Mouse (Mus musculus) midbrain, postnatal 0 days (tissue): ENCODE measurements around the gene Gls2. TPM values are rescaled to one million over a fixed set of nuclear protein-coding genes. Genes with fewer than 3 reads are reported as not detected.
"Not testable (repeated sequence)": the region's sequence is repeated elsewhere in the genome, so short reads cannot be mapped to it uniquely, and the experiment has no call there.

Experiments
- ATAC-seq: fragments of 200-750 bp; cut with Nextera tagmentation; 2 replicates; pipeline ENCODE4 v1.8.0; 2017; ENCODE audit warnings: moderate number of reproducible peaks, mild to moderate bottlenecking, moderate TSS enrichment, moderate library complexity; ENCODE audit not compliant: low FRiP score
- DNase-seq: peaks from one replicate; pipeline ENCODE4 v3.0.0-alpha.2; 2015; ENCODE audit warnings: low spot score
- H3K27ac ChIP-seq: fragments of 300-500 bp; sonication (generic); 2 replicates; pipeline ENCODE4 v1.5.1; 2014; ENCODE audit warnings: low read depth, mild to moderate bottlenecking, low read length, mixed read lengths
- H3K27me3 ChIP-seq: fragments of 300-500 bp; sonication (generic); 2 replicates; pipeline ENCODE4 v1.6.1; 2014; ENCODE audit warnings: low read length, control low read depth, mixed read lengths; ENCODE audit not compliant: insufficient read depth
- H3K36me3 ChIP-seq: fragments of 300-500 bp; sonication (generic); 2 replicates; pipeline ENCODE4 v1.6.1; 2014; ENCODE audit warnings: low read length, control low read depth, mixed read lengths; ENCODE audit not compliant: insufficient read depth
- H3K4me1 ChIP-seq: fragments of 300-500 bp; sonication (generic); 2 replicates; pipeline ENCODE4 v1.6.1; 2014; ENCODE audit warnings: mild to moderate bottlenecking, control low read depth, antibody characterized with exemption, low read length, mixed read lengths; ENCODE audit not compliant: insufficient read depth
- H3K4me2 ChIP-seq: fragments of 300-500 bp; sonication (generic); 2 replicates; pipeline ENCODE4 v1.6.1; 2014; ENCODE audit warnings: low read depth, mild to moderate bottlenecking, low read length, mixed read lengths; ENCODE audit not compliant: poor library complexity, severe bottlenecking
- H3K4me3 ChIP-seq: fragments of 300-500 bp; sonication (generic); 2 replicates; pipeline ENCODE4 v1.5.1; 2014; ENCODE audit warnings: low read depth, mild to moderate bottlenecking, low read length, moderate library complexity
- H3K9ac ChIP-seq: fragments of 300-500 bp; sonication (generic); replicated peaks from 2 replicates; pipeline ENCODE4 v1.6.1; 2014; ENCODE audit warnings: mild to moderate bottlenecking, low read length, moderate library complexity, mixed read lengths; ENCODE audit not compliant: poor library complexity, severe bottlenecking
- H3K9me3 ChIP-seq: fragments of 300-500 bp; sonication (generic); 2 replicates; pipeline ENCODE4 v1.6.1; 2016; ENCODE audit warnings: low read length, control low read depth
- CTCF ChIP-seq: IDR thresholded peaks from 2 replicates; pipeline ENCODE4 v1.5.1; 2016; ENCODE audit warnings: antibody characterized with exemption, mild to moderate bottlenecking
- WGBS: fragments of 180-500 bp; shearing (Covaris S2); extraction: QIAGEN DNeasy Blood & Tissue Kit; methylation state at CpG from one replicate; pipeline ENCODE4 v1.1.7; 2014; 5-methylcytosine and 5-hydroxymethylcytosine counted together
- polyA plus RNA-seq: library from polyadenylated mRNA; unstranded; fragments of >200 nt; fragmentation: Nextera tagmentation; extraction: Ambion mirVana; gene quantifications from 2 replicates; pipeline ENCODE4 v1.2.1, GENCODE M21; 2015
- total RNA-seq: library from RNA; depleted of rRNA; stranded (reverse); fragments of >200 nt; gene quantifications from 2 replicates; pipeline ENCODE4 v1.2.3, GENCODE M21; 2014

Gene Gls2
- total and polyA plus RNA-seq, 2 experiments from 2014 or later: 1.2 to 4.4 TPM

DNA sequence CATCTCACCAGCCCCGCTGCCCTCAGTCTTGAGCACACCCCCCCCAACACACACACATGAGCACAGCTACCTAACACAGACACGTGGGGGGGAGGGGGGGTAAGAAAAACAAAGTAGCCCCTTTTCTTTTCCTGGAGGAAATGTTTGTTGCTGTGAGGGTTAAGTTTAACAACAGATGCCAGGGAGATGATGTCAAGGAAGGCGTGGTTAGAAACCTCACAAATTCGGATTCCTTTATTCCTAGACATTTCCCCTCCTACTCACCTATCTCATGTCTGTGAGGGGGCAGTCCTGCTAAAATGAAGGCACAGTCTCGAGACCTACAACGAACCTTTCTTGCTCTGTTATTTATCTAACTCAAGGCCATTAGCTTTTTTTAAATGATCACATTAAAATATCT is 27.2 kb upstream of the Gls2 start:
- H3K9me3 ChIP-seq: no peaks in the 10 kb centered on the region
- 62% methylated on average over 6 of the region's 6 CpGs for WGBS
- H3K36me3 ChIP-seq: no peaks in the 10 kb centered on the region
- no peaks in the 10 kb centered on the region for H3K27me3 ChIP-seq
- no peak overlapping the region for H3K4me3 ChIP-seq
- no peak overlapping the region for H3K27ac ChIP-seq
- ATAC-seq (no peak), DNase-seq (no peak)
- H3K9ac ChIP-seq: no peak overlapping the region
- H3K4me2 ChIP-seq: no peak overlapping the region
- no peak for TF ChIP-seq CTCF
- no peaks in the 10 kb centered on the region for H3K4me1 ChIP-seq

DNA sequence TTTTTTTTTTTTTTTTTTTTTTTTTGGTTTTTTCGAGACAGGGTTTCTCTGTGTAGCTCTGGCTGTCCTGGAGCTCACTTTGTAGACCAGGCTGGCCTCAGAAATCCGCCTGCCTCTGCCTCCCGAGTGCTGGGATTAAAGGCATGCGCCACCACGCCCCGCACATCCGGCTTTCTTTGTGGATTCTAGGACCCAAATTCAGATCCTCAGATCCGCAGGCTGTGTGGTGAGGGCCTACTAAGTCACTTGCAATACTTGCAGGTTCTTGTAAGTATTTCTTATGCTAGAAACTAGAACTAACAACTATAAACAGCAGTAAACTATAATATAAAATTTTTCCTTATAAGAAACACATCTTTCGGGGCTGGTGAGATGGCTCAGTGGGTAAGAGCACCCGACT is 22.9 kb upstream of the Gls2 start:
- 97% methylated on average over 10 of the region's 10 CpGs for WGBS
- not testable (repeated sequence) for DNase-seq, H3K9ac ChIP-seq, H3K27ac ChIP-seq, H3K4me3 ChIP-seq, H3K4me1 ChIP-seq, H3K4me2 ChIP-seq, H3K27me3 ChIP-seq, H3K36me3 ChIP-seq, H3K9me3 ChIP-seq, ATAC-seq

DNA sequence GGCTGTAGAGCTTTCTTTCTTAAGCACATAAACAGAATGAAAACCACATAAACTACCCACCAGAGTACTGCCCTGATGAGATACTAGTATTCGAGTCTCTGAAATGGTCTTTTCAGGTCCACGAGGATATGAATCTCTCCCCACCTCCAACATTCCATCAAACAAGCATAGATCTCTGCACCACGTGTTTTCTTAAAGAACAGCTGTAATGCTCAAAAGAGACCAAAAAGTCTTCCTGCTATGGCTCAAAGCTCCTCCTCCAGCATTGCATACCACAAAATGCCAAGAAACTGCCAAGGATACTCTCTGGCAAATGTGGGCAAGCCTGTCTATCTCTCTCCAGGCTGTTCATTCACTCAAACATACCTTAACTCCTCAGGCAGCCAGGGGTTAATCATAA is 19.0 kb upstream of the Gls2 start:
- Histone ChIP-seq H3K9ac (peak overlapping the region; percentile 52), H3K27ac (no peak overlapping the region), H3K36me3 (no peaks in the 10 kb centered on the region), H3K27me3 (no peaks in the 10 kb centered on the region), H3K4me2 (peak overlapping the region; percentile 55), H3K9me3 (no peaks in the 10 kb centered on the region), H3K4me1 (peaks cover 3% of the 10 kb centered on the region; the same call in 1 of the 2 replicates), H3K4me3 (peak overlapping the region; percentile 42)
- 8% methylated on average over 3 of the region's 3 CpGs for WGBS
- no peak for TF ChIP-seq CTCF
- DNase-seq (no peak), ATAC-seq (no peak)

DNA sequence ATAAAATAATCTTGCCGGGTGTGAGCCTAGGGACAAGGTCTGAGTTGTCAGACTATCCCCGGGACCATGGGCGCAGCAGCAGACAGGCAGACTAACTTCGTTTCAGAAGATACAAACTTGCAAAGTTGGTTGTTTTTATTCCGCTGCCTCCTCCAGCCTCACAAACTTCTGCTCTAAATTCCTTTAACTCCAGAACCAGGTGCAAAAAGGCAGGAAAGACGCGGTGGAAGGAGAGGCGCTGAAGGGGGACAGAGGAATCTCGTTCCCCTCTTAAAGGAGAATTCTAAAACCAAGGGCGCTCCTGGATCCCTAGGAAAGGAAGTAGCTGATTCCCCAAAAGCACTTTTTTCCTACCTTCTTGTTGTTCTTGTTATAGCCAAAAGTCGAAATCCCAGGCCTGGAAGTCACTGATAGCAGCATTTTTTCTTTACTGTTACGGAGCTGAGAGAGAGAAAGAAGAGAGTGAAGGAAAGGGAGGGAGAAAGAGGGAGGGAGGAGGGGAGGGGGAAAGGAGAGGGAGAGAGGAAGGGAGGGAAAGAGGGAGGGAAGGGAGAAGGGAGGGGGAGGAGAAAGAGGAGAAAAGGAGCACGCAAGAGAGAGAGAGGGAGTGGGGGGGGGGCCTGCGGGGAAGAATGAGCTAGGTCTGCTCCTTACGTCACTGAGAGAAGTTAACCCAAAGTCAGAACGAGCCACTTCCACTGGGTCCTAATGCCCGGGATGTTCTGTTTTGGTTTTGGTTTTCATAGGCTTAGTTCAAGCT is 18.1 kb upstream of the Gls2 start:
- TF ChIP-seq CTCF: no peak
- H3K4me1 ChIP-seq: peaks cover 3% of the 10 kb centered on the region; the same call in 1 of the 2 replicates
- WGBS: under 1% methylated on average over 17 of the region's 17 CpGs
- peak overlapping the region; percentile 42 for H3K4me3 ChIP-seq
- DNase-seq (peak; percentile 85), ATAC-seq (peak; percentile 68; the same call in 1 of the 2 replicates)
- no peaks in the 10 kb centered on the region for H3K36me3 ChIP-seq
- H3K4me2 ChIP-seq: peak overlapping the region; percentile 55
- peak overlapping the region; percentile 52 for H3K9ac ChIP-seq
- peak overlapping the region; percentile 19; the same call in 1 of the 2 replicates for H3K27ac ChIP-seq
- no peaks in the 10 kb centered on the region for H3K9me3 ChIP-seq
- no peaks in the 10 kb centered on the region for H3K27me3 ChIP-seq

DNA sequence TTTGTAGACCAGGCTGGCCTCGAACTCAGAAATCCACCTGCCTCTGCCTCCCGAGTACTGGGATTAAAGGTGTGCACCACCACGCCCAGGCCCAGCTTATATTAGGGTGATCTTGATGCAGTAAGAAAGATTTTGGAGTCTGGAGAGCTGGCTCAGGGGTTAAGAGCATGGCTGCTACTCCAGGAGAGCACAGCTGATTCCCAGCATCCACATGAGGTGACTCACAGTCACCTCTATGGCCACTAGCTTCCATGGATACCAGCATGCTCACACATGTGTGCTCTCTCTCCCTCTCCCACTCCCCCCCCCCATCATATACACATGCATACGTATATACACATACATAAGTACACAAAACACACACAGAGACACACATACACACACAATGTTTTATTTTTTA is 16.9 kb upstream of the Gls2 start:
- TF ChIP-seq CTCF: no peak
- no peak for ATAC-seq

DNA sequence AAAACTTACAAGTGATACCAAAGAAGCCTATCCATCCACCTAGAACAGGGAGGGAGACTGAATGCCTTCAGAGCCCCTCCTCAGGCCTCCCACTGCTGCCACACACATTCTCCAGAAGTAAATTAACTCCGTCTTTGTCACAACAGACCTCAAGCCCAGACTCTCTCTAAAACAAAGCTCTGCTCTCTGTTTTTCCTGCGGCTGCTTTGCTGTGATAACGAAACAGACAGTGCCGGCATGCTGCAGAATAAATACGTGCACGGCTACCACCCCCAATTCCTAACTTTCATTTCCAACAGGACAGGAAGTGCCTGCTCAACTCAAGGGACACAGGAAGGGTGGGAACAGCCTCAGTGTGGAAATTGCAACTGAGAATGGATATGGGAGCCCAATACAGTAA is 14.3 kb upstream of the Gls2 start, which contains the start of gene Rbms2:
TSS of gene Rbms2 (minus strand) at position 309 of the 400 bp plus-strand sequence.
- H3K9ac ChIP-seq: 0 out of 2 replicates have a peak within 1 kb of the TSS, but pooled peaks have one; percentile 8
- peak within 1 kb of the TSS; percentile 4; the same call in 1 of the 2 replicates for H3K4me2 ChIP-seq
- no peak for DNase-seq

More for the DNA sequence above, 16.9 kb upstream of the Gls2 start:
- Histone ChIP-seq H3K36me3 (no peaks in the 10 kb centered on the region), H3K4me1 (peaks cover 3% of the 10 kb centered on the region; the same call in 1 of the 2 replicates), H3K4me3 (no peak overlapping the region), H3K4me2 (no peak overlapping the region), H3K27me3 (no peaks in the 10 kb centered on the region), H3K9ac (no peak overlapping the region), H3K9me3 (no peaks in the 10 kb centered on the region), H3K27ac (no peak overlapping the region)
- WGBS: 83% methylated on average over 4 of the region's 4 CpGs
- DNase-seq: no peak

More for the DNA sequence above, 14.3 kb upstream of the Gls2 start, which contains the start of gene Rbms2:
- no peak for ATAC-seq
- H3K27ac ChIP-seq: 0 out of 2 replicates have a peak within 1 kb of the TSS, but pooled peaks have one; percentile 26
- no peak for TF ChIP-seq CTCF
- no peaks in the 10 kb centered on the region for H3K9me3 ChIP-seq
- H3K27me3 ChIP-seq: no peaks in the 10 kb centered on the region
- no peaks in the 10 kb centered on the region for H3K36me3 ChIP-seq
- WGBS: 8% methylated on average over 6 of the region's 6 CpGs
- H3K4me3 ChIP-seq: peak within 1 kb of the TSS; percentile 5; the same call in 1 of the 2 replicates
- H3K4me1 ChIP-seq: peaks cover 3% of the 10 kb centered on the region; the same call in 1 of the 2 replicates
